ENCODE assay signal across 19 mouse cellular contexts in genomic region chr6:40247398-40247946, GRCm38 (mm10).
DNase-seq lines count a peak whose midpoint lies in the region; ATAC-seq and TF ChIP-seq lines count a peak whose summit lies in the region.
"Had no signal": no experiment of that assay in that cellular context is flagged by ENCODE, and none has a peak within 500 bp of the region (broad histone marks: within the 10 kb centered on the region; RNA-seq: fewer than 3 reads in every experiment).

No protein-coding gene starts in this region.

- TF ChIP-seq CTCF in Patski (IDR thresholded peaks at IDR 0.05): no peak

- DNase-seq in adrenal gland, adult 2 months: peak; percentile 56
- DNase-seq in adrenal gland, postnatal 4 days (ENCODE audit: low spot score in 2 of 2): no peak
- DNase-seq in frontal cortex, adult 2 months (ENCODE audit: extremely low spot score in 1 of 2, low spot score in 1 of 2): no peak
- peak; percentile 71 for DNase-seq in left cerebral cortex, postnatal 4 days
- DNase-seq in left cerebral cortex, adult 18-20 months (ENCODE audit: low spot score in 2 of 2): no peak
- peak; percentile 30 for DNase-seq in Patski (ENCODE audit: low read depth, low spot score)
- no peak for DNase-seq in ovary, postnatal 10 days (ENCODE audit: low spot score)
- DNase-seq: cerebellum, adult 11 months; cerebellum, postnatal 25 days; embryo, embryonic 11 days; heart, adult 11 months; heart, postnatal 14 days; kidney, adult 8-10 months; lung, adult 2 months had no signal

- peaks cover 4% of the 10 kb centered on the region for H3K27me3 ChIP-seq in Patski
- H3K27me3 ChIP-seq: heart, embryonic 12.5 days; liver, embryonic 12.5 days; megakaryocyte, embryonic 14.5 days had no signal

- POLR2A ChIA-PET in Patski (lab: Charles Lee): no interaction called here

- CTCF ChIA-PET in Patski (lab: Charles Lee): interaction anchor here (1.3 kb wide), 1 partner anchor 11 kb away, joined by 4 read pairs; no protein-coding TSS in a partner anchor

- ATAC-seq in frontal cortex, adult (ENCODE audit: low TSS enrichment): peak; percentile 20; the same call in 1 of the 2 replicates
- peak; percentile 67 for ATAC-seq in Patski
- ATAC-seq: inflammation-experienced regulatory T-cells, adult 6 months; liver, embryonic 12.5 days had no signal

- intact Hi-C loops in left cerebral cortex, postnatal 4 days (cut with DNase I): no loop called here

- in situ Hi-C loops in Patski (cut with MboI; ENCODE audit: low pct_unique_long_range_greater_than_20kb): no loop called here

Comparison
In these comparisons a context has a peak if more than half of its experiments do, and no peak if none do; other contexts are left out.
1. DNase-seq: peak in adrenal gland, adult 2 months (single experiment), left cerebral cortex, postnatal 4 days (single experiment) and Patski (single experiment); none in adrenal gland, postnatal 4 days (0 of 2), frontal cortex, adult 2 months (0 of 2), left cerebral cortex, adult 18-20 months (0 of 2) and ovary, postnatal 10 days (single experiment).